Mouse (Mus musculus): ENCODE data around the gene Hyal3.

Gene Hyal3

GRCm38 (mm10) chr9:107612945-107613569, 32.4 kb downstream of the Hyal3 start:
- CTCF ChIA-PET = interaction anchor here (1.8 kb wide), 1 partner anchor 11 kb away, joined by 7 read pairs; no protein-coding TSS in a partner anchor

- CTCF ChIA-PET = no interaction called here
Measured at GRCm38 (mm10) chr9:107615035-107615434, 34.4 kb downstream of the Hyal3 start.

DNA sequence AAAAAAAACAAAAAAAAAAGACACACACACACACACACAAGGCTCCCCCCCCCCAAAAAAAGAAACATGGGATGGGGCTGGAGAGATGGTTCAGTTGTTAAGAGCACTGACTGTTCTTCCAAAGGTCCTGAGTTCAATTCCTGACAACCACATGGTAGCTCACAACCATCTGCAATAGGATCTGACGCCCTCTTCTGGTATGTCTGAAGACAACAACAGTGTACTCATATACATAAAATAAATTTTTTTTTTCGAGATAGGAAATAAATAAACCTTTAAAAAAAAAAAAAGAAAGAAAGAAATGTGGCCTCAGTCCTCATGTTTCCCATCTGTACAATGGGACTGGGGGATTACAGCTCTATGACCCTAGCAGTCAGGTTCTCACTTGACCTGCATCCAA, 36.8 kb downstream of the Hyal3 start:
- CTCF ChIA-PET = interaction anchor here (0.7 to 1.0 kb wide), 3 partner anchors 9 to 107 kb away, joined by 4 to 11 read pairs (median 5); no protein-coding TSS in a partner anchor

GRCm38 (mm10) chr9:107618098-107618497, 37.5 kb downstream of the Hyal3 start:
- CTCF ChIA-PET = interaction anchor here (0.7 kb wide), 2 partner anchors 8 to 107 kb away, joined by 4 to 11 read pairs; no protein-coding TSS in a partner anchor

DNA sequence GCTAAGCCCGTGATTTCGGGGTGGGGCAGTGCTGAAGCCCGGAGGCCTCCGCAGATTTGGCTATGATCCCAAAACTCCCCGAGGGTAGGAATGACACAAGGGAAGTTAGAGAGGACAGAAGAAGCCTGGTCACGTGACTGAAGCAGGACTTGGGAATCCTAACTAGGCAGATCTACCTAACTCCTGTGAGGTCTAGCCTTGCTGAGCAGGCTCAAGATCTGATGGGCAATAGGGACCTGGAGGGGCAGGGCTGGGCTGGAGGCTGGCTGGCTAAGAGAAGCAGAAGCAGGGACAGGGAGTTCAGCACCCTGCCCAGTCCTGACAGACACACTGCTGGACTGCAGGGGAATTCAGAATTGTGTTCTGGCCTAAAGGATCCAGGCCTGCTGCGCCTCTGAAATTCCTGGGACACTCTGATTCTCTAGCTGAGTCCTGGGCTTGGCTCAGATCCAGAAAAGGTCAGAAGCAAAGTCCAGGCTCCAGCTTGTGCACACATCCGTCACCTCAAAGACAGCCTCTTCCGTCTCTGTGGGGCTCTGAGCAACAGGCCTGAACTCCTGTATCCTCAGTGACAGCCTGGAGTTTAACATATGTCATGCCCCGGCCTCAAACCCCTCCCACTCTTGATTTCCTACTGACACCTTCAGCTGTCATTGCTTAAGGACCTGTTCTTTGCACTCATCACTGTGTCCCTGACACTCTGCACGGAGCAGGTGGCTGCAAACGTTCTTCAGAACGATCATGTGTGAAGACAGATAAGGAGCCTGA, 38.3 kb downstream of the Hyal3 start:
- CTCF ChIA-PET = interaction anchor here (0.8 kb wide), 1 partner anchor 14 kb away, joined by 3 read pairs; no protein-coding TSS in a partner anchor

- CTCF ChIA-PET = interaction anchor here (0.8 kb wide), 1 partner anchor 13 kb away, joined by 3 read pairs; no protein-coding TSS in a partner anchor
Measured at GRCm38 (mm10) chr9:107619546-107619879, 38.9 kb downstream of the Hyal3 start.

- CTCF ChIA-PET = interaction anchor here (0.9 kb wide), 1 partner anchor 18 kb away, joined by 4 read pairs; no protein-coding TSS in a partner anchor
Measured at GRCm38 (mm10) chr9:107620954-107621353, 40.3 kb downstream of the Hyal3 start.

DNA sequence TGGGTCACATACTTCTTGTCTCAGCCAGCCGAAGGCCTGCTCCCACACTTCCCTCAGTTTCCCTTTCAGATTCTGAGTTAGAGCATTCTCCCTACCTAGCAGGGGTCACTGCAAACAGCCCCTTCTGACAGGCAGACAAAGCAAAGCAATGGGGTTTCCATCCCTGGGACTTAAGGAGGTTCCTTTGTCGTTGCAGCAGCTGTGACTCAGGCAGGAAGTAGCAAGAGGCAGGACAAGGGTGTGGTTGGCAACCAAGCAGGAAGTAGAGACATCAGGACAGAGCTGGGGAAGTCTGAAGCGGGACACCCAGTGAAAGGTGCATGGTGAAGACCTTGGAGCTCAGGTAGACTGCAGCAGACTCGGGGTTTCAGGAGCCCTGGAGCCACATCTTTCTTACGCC, 43.9 kb downstream of the Hyal3 start:
- CTCF ChIA-PET = interaction anchor here (0.7 to 3.1 kb wide), 2 partner anchors 13 to 20 kb away, joined by 3 to 19 read pairs; no protein-coding TSS in a partner anchor

DNA sequence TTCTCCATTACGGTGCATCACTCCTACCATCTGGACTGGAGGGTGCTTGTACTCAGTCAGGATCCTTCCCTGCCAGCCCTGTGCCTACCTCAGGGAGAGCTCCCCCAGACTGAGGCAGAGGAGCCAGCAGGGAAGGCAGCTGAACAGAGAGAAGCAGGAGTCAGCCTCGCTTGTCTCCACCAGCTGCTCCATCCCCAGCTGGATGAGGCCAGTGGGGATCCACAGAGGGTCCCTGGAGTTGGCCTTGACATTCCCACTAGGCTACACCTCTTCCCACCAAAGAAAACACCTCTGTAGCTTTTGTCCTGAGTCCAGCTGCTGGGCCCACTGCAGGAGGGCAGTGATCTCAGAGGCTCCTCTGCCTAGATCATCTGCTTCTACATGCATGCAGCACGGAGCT, 44.3 kb downstream of the Hyal3 start:
- CTCF ChIA-PET = interaction anchor here (3.1 kb wide), 1 partner anchor 20 kb away, joined by 19 read pairs; no protein-coding TSS in a partner anchor

- CTCF ChIA-PET = interaction anchor here (1.4 to 3.1 kb wide), 2 partner anchors 19 to 24 kb away, joined by 4 to 19 read pairs; no protein-coding TSS in a partner anchor
Measured at GRCm38 (mm10) chr9:107625351-107626128, 44.9 kb downstream of the Hyal3 start.

GRCm38 (mm10) chr9:107626158-107626843, 45.7 kb downstream of the Hyal3 start:
- CTCF ChIA-PET = interaction anchor here (0.5 to 3.1 kb wide), 8 partner anchors 9 to 423 kb away, joined by 3 to 19 read pairs (median 4); partner anchors contain the start of gene Gmppb

DNA sequence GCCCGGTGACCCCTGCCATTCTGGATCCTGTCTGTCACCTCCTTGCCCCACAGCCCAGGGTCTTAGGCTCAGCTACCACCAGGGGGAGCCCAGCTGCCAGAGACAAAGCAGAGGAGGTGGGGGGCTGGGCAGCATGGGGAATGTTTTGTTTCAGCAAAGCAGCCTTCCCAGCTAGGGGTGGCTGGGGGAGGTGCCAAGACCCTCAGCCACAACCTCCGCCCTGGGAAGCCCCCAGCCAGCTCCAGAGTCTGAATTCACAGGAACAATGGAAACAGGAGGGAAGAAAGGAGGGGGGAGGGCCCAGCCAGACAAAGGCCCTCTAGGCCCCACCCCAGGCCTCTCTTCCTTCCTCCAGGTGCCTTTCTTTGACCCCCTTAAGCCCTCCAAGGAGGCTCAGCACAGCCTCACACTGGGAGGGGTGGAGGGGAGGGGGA, 46.2 kb downstream of the Hyal3 start:
- CTCF ChIA-PET = interaction anchor here (0.6 to 3.1 kb wide), 8 partner anchors 14 to 422 kb away, joined by 3 to 19 read pairs (median 4); partner anchors contain the start of gene Gmppb

DNA sequence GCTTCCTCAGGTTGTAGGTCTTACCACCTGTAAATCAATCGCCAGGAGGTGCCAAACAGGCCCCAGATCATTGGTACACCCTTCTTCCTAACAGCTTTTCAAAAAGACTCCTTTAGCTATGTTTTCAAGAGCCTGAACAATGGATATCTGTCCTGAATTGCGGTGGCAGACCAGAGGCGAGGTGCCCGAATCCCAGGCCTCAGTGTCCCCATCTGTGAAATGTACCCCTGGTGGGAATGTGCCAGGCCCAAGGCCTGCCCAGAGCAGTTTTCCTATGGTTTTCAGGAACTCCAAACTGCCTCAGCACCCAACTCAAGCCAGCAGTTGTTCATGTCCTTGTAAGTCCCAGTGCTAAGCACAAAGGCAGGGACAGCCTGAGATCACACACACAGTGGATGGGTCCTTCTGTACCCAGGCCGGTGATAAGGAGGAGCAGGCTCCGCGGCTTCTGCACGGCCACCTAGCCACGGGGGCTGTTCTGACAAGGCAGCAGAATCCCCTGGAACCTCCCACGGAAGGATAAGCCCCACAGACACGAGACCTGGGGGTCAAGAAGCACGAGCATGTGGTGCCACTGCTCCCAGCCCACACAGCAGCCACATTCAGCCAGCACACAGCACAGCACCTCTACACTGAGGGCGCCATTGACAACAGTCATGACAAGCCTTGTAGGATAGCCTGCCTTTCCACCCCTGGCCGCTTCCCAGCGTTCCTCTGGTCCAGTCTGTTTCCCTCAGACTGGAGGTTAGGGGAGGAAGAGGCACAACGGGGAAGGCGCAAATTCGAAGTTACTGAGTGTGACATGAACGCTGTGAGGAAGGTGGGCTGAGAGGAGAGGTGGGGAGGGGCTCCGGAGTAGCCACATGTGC, 47.0 kb downstream of the Hyal3 start:
- CTCF ChIA-PET = interaction anchor here (1.1 to 1.4 kb wide), 3 partner anchors 13 to 18 kb away, joined by 5 to 14 read pairs (median 5); no protein-coding TSS in a partner anchor

GRCm38 (mm10) chr9:107628721-107629410, 48.2 kb downstream of the Hyal3 start:
- CTCF ChIA-PET = interaction anchor here (0.6 to 0.7 kb wide), 3 partner anchors 18 to 170 kb away, joined by 3 to 12 read pairs (median 7); no protein-coding TSS in a partner anchor

- CTCF ChIA-PET = interaction anchor here (0.6 to 0.7 kb wide), 3 partner anchors 17 to 142 kb away, joined by 4 to 12 read pairs (median 7); no protein-coding TSS in a partner anchor
Measured at GRCm38 (mm10) chr9:107629411-107629730, 48.8 kb downstream of the Hyal3 start.

DNA sequence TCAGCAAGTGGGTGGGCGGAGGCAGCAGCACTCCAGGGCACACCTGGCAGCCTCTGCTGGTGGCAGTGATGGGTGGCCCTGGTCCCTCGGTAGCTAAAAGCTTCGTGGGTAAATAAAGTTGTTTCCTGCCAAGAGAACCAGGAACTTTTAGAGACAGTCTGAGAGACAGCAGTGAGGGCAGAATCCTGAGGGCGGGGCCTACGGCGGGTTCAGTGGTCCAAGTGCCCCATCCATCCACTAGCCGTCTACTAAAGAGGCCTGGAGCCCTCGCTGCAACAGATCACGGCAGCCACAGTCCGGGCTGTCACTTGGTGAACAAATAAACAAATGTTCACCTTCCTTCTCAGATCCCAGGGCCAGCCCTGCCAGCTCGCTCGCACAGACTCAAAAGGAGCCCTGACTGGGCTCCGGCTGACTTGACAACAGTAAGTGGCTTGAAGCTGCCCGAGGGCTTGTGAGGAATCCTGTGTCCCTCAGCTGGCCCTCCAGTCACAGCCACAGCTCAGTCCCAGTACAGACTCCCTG, 49.3 kb downstream of the Hyal3 start:
- CTCF ChIA-PET = interaction anchor here (0.6 to 1.1 kb wide), 3 partner anchors 13 to 31 kb away, joined by 4 to 8 read pairs (median 5); no protein-coding TSS in a partner anchor

GRCm38 (mm10) chr9:107630576-107630975, 50.0 kb downstream of the Hyal3 start:
- CTCF ChIA-PET = interaction anchor here (0.9 to 1.1 kb wide), 3 partner anchors 14 to 46 kb away, joined by 5 to 8 read pairs (median 6); no protein-coding TSS in a partner anchor

DNA sequence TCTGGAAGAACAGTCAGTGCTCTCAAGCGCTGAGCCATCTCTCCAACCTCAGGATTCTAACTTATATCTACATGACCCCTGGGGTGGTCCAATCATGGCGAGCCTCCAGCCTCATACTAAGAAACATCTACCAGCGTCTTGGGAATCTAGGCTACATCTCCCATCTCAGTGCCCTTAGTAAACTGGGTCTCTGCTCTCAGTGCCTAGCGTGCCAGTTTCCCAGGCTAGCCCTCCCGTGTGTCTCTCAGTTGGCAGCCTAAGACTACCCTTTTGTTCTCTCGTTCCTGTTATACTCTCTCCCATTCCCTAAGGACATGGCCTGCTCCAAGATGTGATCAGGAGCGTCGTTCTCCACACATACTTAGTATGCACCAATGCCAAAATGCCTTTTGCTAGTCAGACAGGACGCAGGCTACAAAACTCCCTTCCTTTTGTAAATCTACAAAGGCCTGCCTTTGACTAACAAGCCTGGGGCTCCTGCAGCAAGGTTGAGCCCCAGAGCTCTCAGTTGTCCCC, 50.8 kb downstream of the Hyal3 start:
- CTCF ChIA-PET = interaction anchor here (0.9 kb wide), 1 partner anchor 45 kb away, joined by 6 read pairs; no protein-coding TSS in a partner anchor

Data from spleen, embryonic (tissue).